Mouse (Mus musculus) cortical plate, adult 2 months (tissue): ENCODE measurements around the gene Cltrn.

Source experiments
- CTCF ChIP-seq: fragments of 200-500 bp; IDR thresholded peaks from 2 replicates; pipeline ENCODE4 v1.5.1; 2011; ENCODE audit warnings: mild to moderate bottlenecking, control low read depth, low read length; ENCODE audit not compliant: insufficient read depth; ENCODE audit errors: extremely low read depth
- POLR2A ChIP-seq: fragments of 200-500 bp; IDR thresholded peaks from 2 replicates; pipeline ENCODE4 v1.6.1; 2011; ENCODE audit warnings: mild to moderate bottlenecking, low read length, control low read depth; ENCODE audit not compliant: insufficient read depth; ENCODE audit errors: extremely low read depth

- TF ChIP-seq CTCF = no peak
- no peak for TF ChIP-seq POLR2A
These were observed 29.6 kb upstream of the Cltrn start for GRCm38 (mm10) chrX:164059070-164059469.
